Comparison of ENCODE assay signal across 23 mouse cellular contexts in the genomic region with DNA sequence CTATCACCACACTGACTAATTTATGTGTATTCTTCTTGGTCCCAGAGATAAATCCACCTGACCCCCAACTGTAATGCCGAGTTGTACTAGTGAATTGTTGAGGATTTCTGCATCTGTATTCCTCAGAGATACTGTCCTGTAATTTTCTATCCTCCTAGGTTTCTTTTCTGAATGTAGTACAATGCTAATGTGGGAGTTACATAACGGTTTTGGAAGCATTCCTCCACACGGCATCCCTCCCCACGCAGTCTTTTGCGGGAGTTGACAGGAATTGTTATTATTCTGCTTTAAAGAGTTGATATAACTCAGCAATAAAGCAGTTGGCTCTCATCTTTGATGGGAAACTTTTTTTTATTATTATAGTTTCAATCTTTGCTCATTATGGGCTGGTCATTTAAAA.
"Had no signal": no experiment of that assay in that cellular context is flagged by ENCODE, and none has a peak within 500 bp of the region (broad histone marks: within the 10 kb centered on the region; RNA-seq: fewer than 3 reads in every experiment).

No protein-coding gene starts in this region.

- ATAC-seq: intestine, postnatal 0 days; liver, postnatal 0 days; lung, postnatal 0 days; midbrain, embryonic 15.5 days had no signal

- H3K4me3 ChIP-seq: left cerebral cortex, adult 2 months; limb, embryonic 12.5 days; limb, embryonic 15.5 days; midbrain, embryonic 12.5 days; midbrain, embryonic 15.5 days; neural tube, embryonic 12.5 days; neural tube, embryonic 15.5 days; stomach, embryonic 15.5 days had no signal

- DNase-seq: kidney, adult 2 months; kidney, postnatal 25 days; layer of hippocampus, adult 9-11 months; left cerebral cortex, postnatal 4 days; liver, postnatal 0 days; lung, embryonic 14.5 days; right cerebral cortex, postnatal 14 days; spleen, adult 18-20 months; thymus, adult 18-20 months; thymus, postnatal 36 days had no signal

- H3K27ac ChIP-seq: kidney, postnatal 0 days; left cerebral cortex, adult 2 months; limb, embryonic 12.5 days; limb, embryonic 15.5 days; liver, embryonic 14.5 days; macrophage; midbrain, embryonic 12.5 days; midbrain, embryonic 15.5 days; neural tube, embryonic 12.5 days; neural tube, embryonic 15.5 days; stomach, embryonic 15.5 days had no signal
